Mouse (Mus musculus) myocyte (in vitro differentiated cells): ENCODE measurements around the gene Cdc73. TPM values are rescaled to one million over a fixed set of nuclear protein-coding genes. Genes with fewer than 3 reads are reported as not detected.

ENCODE experiments used
- polyA plus RNA-seq: library from polyadenylated mRNA; unstranded; fragments of >200 nt; fragmentation: generic; extraction: Trizol; gene quantifications from one replicate; pipeline ENCODE4 v1.2.1, GENCODE M21; 2012; ENCODE audit warnings: missing spikeins

Cdc73 gene
- polyA plus RNA-seq, 1 experiment: 15.6 TPM

Other genes with a start within 250 kb of the Cdc73 start
- gene B3galt2, start 62.2 kb downstream of the Cdc73 start, polyA plus RNA-seq: 0.02 TPM
- 81.0 TPM for gene Glrx2, start 13.4 kb upstream of the Cdc73 start, polyA plus RNA-seq
- gene Trove2, start 74.2 kb upstream of the Cdc73 start, polyA plus RNA-seq: 1.9 TPM
- 13.9 TPM for gene Uchl5, start 74.4 kb upstream of the Cdc73 start, polyA plus RNA-seq